Mouse (Mus musculus) ES-Bruce4 (cell line): Measurements from ENCODE around the gene Tmem218.

Experiments
- EP300 ChIP-seq: IDR thresholded peaks from 2 replicates; pipeline ENCODE4 v1.6.1; 2011; ENCODE audit warnings: low read depth, low read length; ENCODE audit not compliant: insufficient read depth
- POLR2A ChIP-seq: IDR thresholded peaks from one replicate; pipeline ENCODE4 v1.8.1; 2011; ENCODE audit warnings: low read length; ENCODE audit not compliant: insufficient read depth

GRCm38 (mm10) chr9:37197067-37197466 is 11.0 kb upstream of the Tmem218 start:
- no peak for TF ChIP-seq EP300
- no peak for TF ChIP-seq POLR2A
